Mouse (Mus musculus): ENCODE measurements around the gene Ski.

DNA sequence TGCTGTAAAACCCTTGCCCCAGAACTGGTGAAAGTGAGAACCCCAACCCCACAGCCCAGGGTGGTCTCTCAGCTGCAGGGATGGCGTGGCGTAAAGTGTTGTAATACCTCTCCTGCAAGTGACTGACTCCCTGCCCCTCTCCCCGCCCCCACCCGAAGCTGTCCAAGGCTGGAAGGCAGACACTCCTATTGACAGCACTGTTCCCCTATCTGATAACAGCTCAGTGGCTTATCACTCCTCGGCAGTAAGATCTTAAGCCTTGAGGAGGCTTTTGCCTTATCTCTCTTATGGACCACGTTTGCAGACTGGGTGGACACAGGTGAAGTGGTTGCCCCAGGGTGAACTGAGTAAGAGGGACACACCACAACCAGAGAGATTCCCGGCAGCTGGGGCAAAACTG, 97.1 kb downstream of the Ski start:
- TF ChIP-seq CTCF (IDR thresholded peaks at IDR 0.05; ENCODE audit: low read depth): no peak
- TF ChIP-seq EP300 (IDR thresholded peaks at IDR 0.05; ENCODE audit: low read depth): no peak
